Mouse (Mus musculus) limb, embryonic 14.5 days (tissue): ENCODE measurements at regions not wholly inside any gene's neighbourhood (a gene's known extent, or its start where the extent isn't known, plus 50 kb on each side); places are given as distances from the start of the nearest gene placed in this dataset.

Source experiments
- ATAC-seq: fragments of 200-750 bp; cut with Nextera tagmentation; 2 replicates; pipeline ENCODE4 v1.8.0; 2017; ENCODE audit warnings: low read depth, moderate number of reproducible peaks, moderate TSS enrichment; ENCODE audit not compliant: low FRiP score
- DNase-seq: peaks from one replicate; pipeline ENCODE4 v3.0.0-alpha.2; 2015; ENCODE audit warnings: low spot score
- H3K27ac ChIP-seq: fragments of 300-500 bp; sonication (generic); replicated peaks from 2 replicates; pipeline ENCODE4 v1.5.1; 2014; ENCODE audit warnings: low read depth, mild to moderate bottlenecking, low read length, moderate library complexity, mixed read lengths
- H3K27me3 ChIP-seq: fragments of 300-500 bp; sonication (generic); 2 replicates; pipeline ENCODE4 v1.6.1; 2014; ENCODE audit warnings: low read length, mixed read lengths; ENCODE audit not compliant: control insufficient read depth, insufficient read depth
- H3K36me3 ChIP-seq: fragments of 300-500 bp; sonication (generic); 2 replicates; pipeline ENCODE4 v1.6.1; 2014; ENCODE audit warnings: mild to moderate bottlenecking, low read length, moderate library complexity, mixed read lengths; ENCODE audit not compliant: control insufficient read depth, insufficient read depth
- H3K4me1 ChIP-seq: fragments of 300-500 bp; sonication (generic); 2 replicates; pipeline ENCODE4 v1.6.1; 2014; ENCODE audit warnings: antibody characterized with exemption, low read length, mixed read lengths; ENCODE audit not compliant: control insufficient read depth, insufficient read depth
- H3K4me2 ChIP-seq: fragments of 300-500 bp; sonication (generic); replicated peaks from 2 replicates; pipeline ENCODE4 v1.6.1; 2014; ENCODE audit warnings: low read depth, mild to moderate bottlenecking, low read length, moderate library complexity; ENCODE audit not compliant: severe bottlenecking
- H3K4me3 ChIP-seq: fragments of 300-500 bp; sonication (generic); replicated peaks from 2 replicates; pipeline ENCODE4 v1.5.1; 2014; ENCODE audit warnings: low read length
- H3K9ac ChIP-seq: fragments of 300-500 bp; sonication (generic); 2 replicates; pipeline ENCODE4 v1.6.1; 2014; ENCODE audit warnings: mild to moderate bottlenecking, low read depth, low read length, moderate library complexity; ENCODE audit not compliant: severe bottlenecking
- H3K9me3 ChIP-seq: fragments of 300-500 bp; sonication (generic); 2 replicates; pipeline ENCODE4 v1.6.1; 2016; ENCODE audit warnings: low read length; ENCODE audit not compliant: control insufficient read depth
- POLR2A ChIP-seq: fragments of 200-500 bp; IDR thresholded peaks from 2 replicates; pipeline ENCODE4 v1.8.0; 2012; ENCODE audit warnings: inconsistent platforms, mild to moderate bottlenecking, moderate library complexity, borderline replicate concordance; ENCODE audit not compliant: insufficient read depth, insufficient read length; ENCODE audit errors: extremely low read depth
- WGBS: fragments of 180-500 bp; shearing (Covaris S2); extraction: QIAGEN DNeasy Blood & Tissue Kit; methylation state at CpG from one replicate; pipeline ENCODE4 v1.1.7; 2014; 5-methylcytosine and 5-hydroxymethylcytosine counted together

DNA sequence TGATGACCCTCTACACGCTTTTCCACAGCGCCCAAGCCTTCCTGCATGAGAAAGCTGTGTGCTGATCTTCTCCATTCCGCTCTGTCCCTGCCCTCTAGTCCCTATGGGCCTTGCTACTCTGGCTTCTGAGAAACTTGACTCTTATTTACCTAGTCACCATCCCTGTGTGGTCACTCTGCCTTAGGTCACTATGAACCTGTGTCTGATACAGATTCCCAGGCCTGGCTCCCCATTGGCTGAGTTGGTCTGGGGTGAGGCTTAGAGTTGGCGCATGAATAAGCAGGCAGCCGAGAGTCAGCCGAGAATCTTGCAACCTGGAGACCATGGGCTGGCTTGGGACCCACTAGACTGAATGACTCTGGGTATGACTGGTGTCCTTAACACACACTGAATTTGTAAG lies 373.5 kb downstream of the Sox9 start:
- H3K36me3 ChIP-seq: no peaks in the 10 kb centered on the region
- H3K4me1 ChIP-seq: no peaks in the 10 kb centered on the region; the same call in 1 of the 2 replicates
- H3K27me3 ChIP-seq: no peaks in the 10 kb centered on the region
- no peak for TF ChIP-seq POLR2A
- H3K9ac ChIP-seq: no peak overlapping the region
- no peak for ATAC-seq
- no peak overlapping the region for H3K4me2 ChIP-seq
- no peak overlapping the region for H3K27ac ChIP-seq
- 91% methylated on average over 6 of the region's 6 CpGs for WGBS
- H3K9me3 ChIP-seq: no peaks in the 10 kb centered on the region
- H3K4me3 ChIP-seq: no peak overlapping the region
- DNase-seq: no peak

DNA sequence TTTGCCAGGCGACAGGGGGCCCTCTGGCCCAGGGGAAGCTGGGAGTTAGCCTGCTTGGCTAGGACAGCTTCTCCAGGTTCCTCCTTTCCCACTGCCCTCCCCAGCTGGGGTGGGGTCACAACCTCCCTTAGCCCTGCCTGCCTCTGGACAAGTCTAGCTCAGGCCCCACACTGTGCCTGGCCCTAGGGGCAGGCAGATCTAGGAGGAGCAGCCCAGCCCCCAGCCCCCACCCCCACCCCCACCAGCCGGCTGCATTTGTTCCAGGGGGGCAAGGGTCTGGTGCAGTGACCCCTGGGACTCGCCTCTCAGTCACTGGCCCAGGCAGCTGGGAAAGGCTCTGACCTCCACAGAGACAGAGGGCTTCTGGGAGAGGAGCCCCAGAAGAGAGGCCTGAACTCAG lies 381.9 kb downstream of the Sox9 start:
- no peaks in the 10 kb centered on the region for H3K27me3 ChIP-seq
- H3K36me3 ChIP-seq: no peaks in the 10 kb centered on the region
- no peaks in the 10 kb centered on the region for H3K9me3 ChIP-seq
- no peak overlapping the region; the same call in 1 of the 2 replicates for H3K9ac ChIP-seq
- no peak for ATAC-seq
- peaks cover 10% of the 10 kb centered on the region; the same call in 1 of the 2 replicates for H3K4me1 ChIP-seq
- no peak overlapping the region for H3K4me3 ChIP-seq
- 62% methylated on average over 3 of the region's 3 CpGs for WGBS
- no peak for DNase-seq
- H3K4me2 ChIP-seq: no peak overlapping the region; the same call in 1 of the 2 replicates
- no peak for TF ChIP-seq POLR2A
- H3K27ac ChIP-seq: no peak overlapping the region

DNA sequence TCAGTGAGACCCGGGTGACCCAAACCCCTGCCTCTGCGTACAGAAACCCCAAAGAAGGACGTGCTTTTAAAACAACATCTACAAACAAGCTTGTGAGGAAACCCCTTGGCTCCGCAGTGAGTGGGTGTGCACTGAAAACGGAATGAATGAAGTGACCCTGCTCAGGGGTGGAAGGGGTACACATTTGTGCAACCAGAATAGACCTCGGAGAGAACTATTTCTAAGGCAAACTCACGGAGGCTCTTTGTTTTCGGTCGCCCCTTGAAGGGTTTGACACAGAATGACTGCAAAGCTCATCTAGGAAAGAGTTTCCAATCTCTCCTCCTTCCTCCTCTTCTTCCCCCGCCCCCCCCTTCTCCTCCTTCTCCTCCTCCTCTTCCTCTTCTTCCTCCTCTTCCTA lies 382.5 kb downstream of the Sox9 start:
- Histone ChIP-seq H3K27me3 (no peaks in the 10 kb centered on the region), H3K9ac (no peak overlapping the region; the same call in 1 of the 2 replicates), H3K4me1 (peaks cover 10% of the 10 kb centered on the region; the same call in 1 of the 2 replicates), H3K4me3 (peak overlapping the region; percentile 27; the same call in 1 of the 2 replicates), H3K36me3 (no peaks in the 10 kb centered on the region), H3K4me2 (peak overlapping the region; percentile 37), H3K27ac (no peak overlapping the region), H3K9me3 (no peaks in the 10 kb centered on the region)
- DNase-seq (no peak), ATAC-seq (no peak)
- no peak for TF ChIP-seq POLR2A
- 30% methylated on average over 10 of the region's 10 CpGs for WGBS

DNA sequence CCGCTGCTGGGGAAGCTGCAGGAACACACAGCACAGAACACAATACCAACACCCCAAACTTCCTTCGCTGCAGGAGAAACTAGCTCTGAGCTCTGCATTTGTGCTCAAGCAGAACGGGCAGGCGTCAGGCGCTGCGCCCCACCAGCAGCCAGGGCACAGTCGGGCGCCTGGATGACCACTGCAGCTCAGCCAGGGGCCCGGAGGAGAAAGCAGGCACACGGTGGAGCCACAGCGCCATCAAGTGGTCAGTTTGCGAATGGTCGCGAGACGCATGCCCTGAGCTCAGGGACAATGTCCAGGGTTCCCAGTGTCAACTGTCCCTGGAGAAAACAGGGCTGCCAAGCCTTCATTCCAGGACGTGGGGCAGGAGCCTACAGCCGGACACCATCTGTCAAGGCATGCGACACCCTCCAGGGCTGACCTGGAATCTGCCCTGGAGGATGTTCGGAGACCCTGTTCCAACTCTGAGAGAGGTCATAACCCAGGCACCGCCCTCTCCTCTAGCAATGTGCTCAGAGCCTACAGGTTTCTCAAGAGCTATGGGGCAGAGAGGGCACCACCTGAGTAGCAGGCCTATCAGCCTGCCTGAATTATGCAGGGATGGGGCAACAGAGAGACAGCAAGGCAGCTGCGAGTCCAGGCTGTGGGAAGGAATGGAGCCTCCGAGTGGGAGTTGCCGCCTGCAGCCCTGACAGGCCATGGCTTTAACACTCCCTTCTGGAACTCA lies 383.2 kb downstream of the Sox9 start:
- WGBS: 4% methylated on average over 23 of the region's 23 CpGs
- H3K4me1 ChIP-seq: peaks cover 10% of the 10 kb centered on the region
- H3K4me2 ChIP-seq: peak overlapping the region; percentile 37
- no peak overlapping the region for H3K27ac ChIP-seq
- DNase-seq: peak; percentile 82
- peak; percentile 60 for ATAC-seq
- no peak for TF ChIP-seq POLR2A
- no peaks in the 10 kb centered on the region for H3K9me3 ChIP-seq
- H3K36me3 ChIP-seq: no peaks in the 10 kb centered on the region
- H3K27me3 ChIP-seq: no peaks in the 10 kb centered on the region
- no peak overlapping the region for H3K9ac ChIP-seq
- peak overlapping the region; percentile 27 for H3K4me3 ChIP-seq

DNA sequence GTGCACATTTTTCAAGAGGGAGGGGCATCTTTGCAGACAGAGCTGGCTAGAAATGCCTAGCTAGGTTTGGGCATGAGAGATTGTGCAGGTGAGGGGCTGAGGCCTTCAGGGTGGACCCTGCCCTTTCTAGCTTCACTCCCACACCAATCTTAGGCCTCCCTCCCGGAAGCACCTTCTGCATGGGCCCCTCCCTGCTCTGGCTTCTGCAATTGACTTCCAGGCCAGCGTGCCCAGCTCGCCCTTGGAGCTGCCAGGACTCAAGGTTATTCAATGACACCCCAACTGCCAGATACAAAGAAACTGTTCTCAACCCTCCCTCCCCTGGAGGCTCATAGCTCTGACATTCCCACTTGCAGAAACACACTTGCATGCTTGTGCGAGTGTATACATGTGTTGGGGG lies 384.5 kb downstream of the Sox9 start:
- Histone ChIP-seq H3K27me3 (no peaks in the 10 kb centered on the region), H3K4me2 (no peak overlapping the region), H3K9ac (no peak overlapping the region), H3K4me1 (peaks cover 13% of the 10 kb centered on the region), H3K4me3 (no peak overlapping the region), H3K36me3 (no peaks in the 10 kb centered on the region), H3K27ac (no peak overlapping the region), H3K9me3 (no peaks in the 10 kb centered on the region)
- no peak for TF ChIP-seq POLR2A
- DNase-seq (no peak), ATAC-seq (no peak)
- 72% methylated on average over 4 of the region's 4 CpGs for WGBS
